Mouse (Mus musculus) kidney, postnatal 10 days (tissue): Measurements from ENCODE around the gene Pappa2.

Experiments
- DNase-seq: peaks from one replicate; pipeline ENCODE4 v3.0.0; 2021; ENCODE audit warnings: mixed read lengths

Pappa2 gene

GRCm38 (mm10) chr1:158897339-158897738, 83.0 kb downstream of the Pappa2 start:
- no peak for DNase-seq

GRCm38 (mm10) chr1:158894441-158894840, 85.8 kb downstream of the Pappa2 start:
- no peak for DNase-seq

GRCm38 (mm10) chr1:158875487-158875886, 104.8 kb downstream of the Pappa2 start:
- DNase-seq: no peak

- no peak for DNase-seq
Observed at GRCm38 (mm10) chr1:158874552-158875077, 105.7 kb downstream of the Pappa2 start.

DNA sequence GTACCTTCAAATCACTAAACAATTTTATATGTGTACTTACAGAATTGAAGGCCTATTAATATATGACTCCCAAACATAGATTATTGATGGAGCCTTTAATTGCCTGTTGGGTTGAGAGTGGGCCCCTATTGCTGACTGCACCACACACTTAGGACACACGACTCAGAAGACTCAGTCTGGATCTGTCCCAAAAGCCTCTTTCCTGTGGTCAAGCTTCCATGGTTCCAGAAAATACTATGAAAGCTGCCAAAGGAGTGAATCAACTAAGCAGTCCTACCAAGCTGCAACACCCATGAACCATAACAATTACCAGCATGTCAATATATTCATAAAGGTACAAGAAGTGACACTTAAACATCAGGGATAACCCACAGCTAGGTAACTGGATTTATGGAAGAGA, 106.7 kb downstream of the Pappa2 start:
- no peak for DNase-seq

- DNase-seq: no peak
Observed at GRCm38 (mm10) chr1:158871401-158871800, 108.9 kb downstream of the Pappa2 start.

DNA sequence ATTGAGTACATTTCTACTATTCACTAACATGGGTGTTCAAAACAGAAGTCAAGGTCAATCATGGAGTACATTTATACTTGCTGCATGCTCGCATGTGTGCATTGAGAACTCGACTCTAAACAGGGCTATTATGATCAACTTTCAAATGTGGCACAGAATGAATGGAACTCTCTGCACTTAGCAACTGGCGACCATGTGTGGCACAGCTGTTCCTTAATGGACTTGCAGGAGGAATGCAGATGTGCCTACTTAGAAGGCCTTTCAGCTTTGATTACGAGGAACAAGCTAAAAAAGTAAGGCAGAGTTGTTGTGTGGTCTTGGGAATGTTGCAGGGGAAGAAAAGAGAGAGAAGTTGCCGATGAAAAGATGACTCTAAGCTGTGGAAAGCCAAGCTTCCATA, 120.1 kb downstream of the Pappa2 start:
- no peak for DNase-seq

GRCm38 (mm10) chr1:158853936-158854882, 126.1 kb downstream of the Pappa2 start:
- peak; percentile 23 for DNase-seq

GRCm38 (mm10) chr1:158852836-158853567, 127.3 kb downstream of the Pappa2 start:
- no peak for DNase-seq

DNA sequence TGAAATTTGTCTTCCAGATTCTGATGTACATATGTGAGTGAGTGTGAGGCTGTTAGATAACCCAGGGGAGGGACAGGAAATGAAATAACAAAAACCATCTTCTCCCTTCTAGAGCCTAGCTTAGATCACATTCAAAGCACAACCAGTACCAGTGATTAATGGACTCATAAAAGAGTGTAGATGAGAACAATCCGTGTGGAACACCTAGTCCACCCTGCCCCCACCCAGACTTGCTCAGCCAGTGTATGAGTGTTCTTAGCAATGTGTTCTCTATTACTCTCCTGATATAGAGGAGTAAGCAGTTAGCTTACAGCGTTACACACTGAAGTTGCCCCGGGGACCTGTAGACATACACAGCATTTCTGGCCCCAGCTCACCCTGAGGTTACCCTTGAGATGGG, 129.8 kb downstream of the Pappa2 start:
- no peak for DNase-seq

DNA sequence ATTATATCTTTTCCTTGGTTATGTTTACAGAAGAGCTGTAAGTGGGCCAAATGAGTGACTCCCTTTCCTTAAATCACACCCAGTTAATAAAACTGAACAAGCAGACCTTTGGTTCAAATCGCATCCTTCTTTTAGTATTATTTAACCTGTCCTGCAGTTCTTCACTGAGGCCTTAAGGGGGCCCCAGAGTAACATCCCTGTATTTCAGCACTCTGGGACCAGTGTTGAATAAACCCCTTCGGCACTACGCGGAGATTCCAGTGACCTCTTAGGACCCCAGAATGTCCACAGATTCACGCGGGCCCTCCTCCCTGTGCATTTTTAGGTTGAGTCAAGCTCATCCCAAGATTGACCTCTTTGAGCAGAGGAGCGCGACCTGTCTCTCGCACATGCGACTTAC, 135.7 kb downstream of the Pappa2 start:
- DNase-seq: no peak

DNA sequence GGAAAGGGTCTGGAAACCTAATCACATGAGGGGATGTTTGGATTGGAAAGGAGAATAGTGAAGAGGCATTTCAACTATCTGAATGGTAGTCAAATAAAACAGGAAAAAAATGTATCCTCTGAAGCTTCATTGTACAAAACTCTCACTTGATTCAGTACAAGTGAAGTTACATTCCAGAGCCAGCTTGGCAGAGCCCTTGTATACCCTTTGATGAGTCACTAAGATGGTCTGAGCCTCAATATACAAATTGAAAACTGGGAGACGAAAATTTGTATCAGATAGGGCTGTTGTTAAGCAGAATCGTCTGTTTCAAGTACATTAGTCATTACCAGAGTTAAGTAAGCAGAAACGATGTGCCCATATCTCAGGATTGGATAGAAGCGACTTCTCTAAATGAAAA, 143.1 kb downstream of the Pappa2 start:
- no peak for DNase-seq

DNA sequence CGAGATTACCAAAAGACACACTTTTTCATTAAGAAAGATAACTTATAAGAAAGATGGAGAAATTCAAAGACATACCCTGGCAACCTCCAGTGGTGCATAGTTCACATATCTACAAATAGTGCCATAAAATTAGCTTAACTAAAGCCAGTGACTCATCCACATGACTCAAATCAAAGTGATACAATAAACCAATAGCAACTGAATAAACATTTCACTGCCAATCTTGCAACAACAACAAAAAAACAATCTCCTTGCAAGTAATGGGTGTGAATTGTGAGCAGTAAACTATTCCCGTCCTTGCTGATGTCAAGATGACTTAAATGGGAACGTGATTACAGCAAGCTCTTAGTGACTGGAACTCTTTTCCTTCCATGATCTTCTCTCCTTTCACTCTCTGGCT, 150.1 kb downstream of the Pappa2 start:
- no peak for DNase-seq

- DNase-seq: no peak
Observed at GRCm38 (mm10) chr1:158827931-158828330, 152.4 kb downstream of the Pappa2 start.

GRCm38 (mm10) chr1:158819676-158820075, 160.6 kb downstream of the Pappa2 start:
- no peak for DNase-seq

- no peak for DNase-seq
Observed at GRCm38 (mm10) chr1:158816479-158816878, 163.8 kb downstream of the Pappa2 start.

GRCm38 (mm10) chr1:158811887-158812286, 168.4 kb downstream of the Pappa2 start:
- DNase-seq: no peak

GRCm38 (mm10) chr1:158775486-158775885, 204.8 kb downstream of the Pappa2 start:
- DNase-seq: no peak

- DNase-seq: no peak
Observed at GRCm38 (mm10) chr1:158773102-158773501, 207.2 kb downstream of the Pappa2 start.

DNA sequence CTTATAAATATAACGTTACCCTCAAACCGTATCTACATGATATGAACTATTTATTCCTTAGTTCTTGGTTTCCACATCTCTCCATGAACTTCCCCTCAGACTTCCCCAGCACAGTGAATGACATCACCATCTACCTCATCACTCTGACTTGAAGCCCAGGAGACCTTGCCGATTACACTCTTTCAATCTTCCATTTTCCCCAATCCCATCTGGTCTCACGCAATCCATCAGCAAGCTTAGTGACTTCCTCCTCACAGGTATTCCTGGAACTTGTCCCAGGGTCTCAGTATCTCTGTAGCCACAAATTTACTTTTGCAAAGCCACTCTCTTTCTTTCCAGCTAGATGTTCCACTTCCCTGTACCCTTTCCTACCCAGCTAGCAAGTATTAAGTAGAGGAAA, 209.5 kb downstream of the Pappa2 start:
- no peak for DNase-seq

GRCm38 (mm10) chr1:158770036-158770655, 210.1 kb downstream of the Pappa2 start:
- DNase-seq: no peak

GRCm38 (mm10) chr1:158765842-158766241, 214.4 kb downstream of the Pappa2 start:
- DNase-seq: no peak

DNA sequence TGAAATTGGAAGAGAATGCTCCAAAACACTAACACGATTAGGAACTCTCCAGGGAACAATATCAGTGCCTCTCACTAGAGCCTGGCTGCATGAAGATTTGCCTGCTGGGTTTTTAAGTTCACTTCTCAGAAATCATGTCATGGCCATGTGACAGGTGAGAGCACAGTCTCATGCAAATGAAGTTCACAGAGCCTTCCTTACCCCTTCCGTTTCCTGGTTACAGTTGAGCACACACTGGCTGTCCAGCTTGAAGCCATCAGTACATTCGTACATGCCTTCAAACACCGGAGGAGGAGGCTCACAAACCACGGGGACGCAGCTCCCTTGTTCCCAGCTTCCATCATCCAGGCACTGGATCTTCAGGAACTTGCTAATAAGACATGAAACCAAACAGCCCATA, 215.6 kb downstream of the Pappa2 start:
- no peak for DNase-seq
